Mouse (Mus musculus) heart, adult 11 months (tissue): ENCODE measurements around the gene Kdm4c.

Source experiments
- DNase-seq: peaks from one replicate; pipeline ENCODE4 v3.0.0; 2022

Kdm4c gene

GRCm38 (mm10) chr4:74242176-74242575 is at the start of gene Kdm4c:
TSS of gene Kdm4c (plus strand) at chr4:74242497.
- no peak for DNase-seq

DNA sequence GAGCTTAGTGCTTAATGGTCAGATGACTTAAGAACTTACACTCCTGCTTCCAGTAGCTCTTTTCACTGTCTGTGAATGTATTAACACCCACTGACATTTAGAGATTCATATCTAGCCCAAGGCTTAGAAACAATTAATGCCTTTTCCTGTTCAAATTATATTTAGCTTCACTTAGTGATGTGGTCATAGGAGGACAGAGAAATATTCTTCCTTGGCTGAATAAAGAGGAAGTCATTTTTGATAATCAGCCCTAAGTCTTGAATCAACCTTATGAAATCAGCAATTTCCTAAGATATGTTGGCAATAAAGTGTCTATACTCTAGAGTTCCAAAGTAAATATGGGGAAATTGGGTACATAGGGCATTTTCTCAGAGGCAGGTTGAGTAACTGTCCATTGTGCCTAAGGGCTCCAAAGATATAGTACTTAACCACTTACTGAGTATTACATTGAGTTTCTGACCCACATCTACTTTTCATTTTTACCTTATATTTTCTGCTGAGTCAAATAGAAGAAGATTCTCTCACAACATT is 41.0 kb upstream of the Kdm4c start:
- no peak for DNase-seq

DNA sequence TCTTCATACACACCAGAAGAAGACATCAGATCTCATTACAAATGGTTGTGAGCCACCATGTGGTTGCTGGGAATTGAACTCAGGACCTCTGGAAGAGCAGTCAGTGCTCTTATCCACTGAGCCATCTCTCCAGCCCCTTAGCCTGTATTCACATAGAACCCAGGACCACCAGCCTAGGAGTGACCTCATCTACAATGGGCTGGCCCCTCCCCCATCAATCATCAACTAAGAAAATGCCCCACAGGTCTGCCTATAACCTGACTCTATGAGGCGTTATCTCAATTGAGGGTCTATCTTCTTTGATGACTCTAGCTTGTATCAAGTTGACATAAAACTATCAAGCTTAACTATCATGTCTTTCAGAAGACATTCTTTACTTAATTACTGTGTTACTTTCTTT is 20.5 kb upstream of the Kdm4c start:
- DNase-seq, result peak; percentile 28

GRCm38 (mm10) chr4:74222360-74222759 is 19.9 kb upstream of the Kdm4c start:
- peak; percentile 25 for DNase-seq

DNA sequence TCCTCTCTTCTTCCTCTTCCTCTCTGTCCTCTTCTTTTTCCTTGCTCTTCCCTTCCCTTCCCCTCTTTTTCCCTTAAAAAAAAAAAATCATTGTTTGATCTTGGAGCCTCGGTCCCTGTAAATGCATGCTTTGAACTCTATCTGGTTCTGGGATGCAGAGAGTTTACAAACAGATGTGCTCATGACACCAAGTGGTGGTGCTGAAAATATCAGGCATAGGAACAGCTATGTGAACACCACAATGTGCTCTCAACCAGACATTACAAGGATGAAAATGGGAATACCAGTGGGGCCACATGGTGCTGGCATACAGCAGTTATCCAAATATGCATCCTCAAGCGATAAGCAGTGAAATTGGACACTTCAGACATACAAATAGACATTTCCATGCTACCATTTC is 18.1 kb upstream of the Kdm4c start:
- DNase-seq, result peak; percentile 22

DNA sequence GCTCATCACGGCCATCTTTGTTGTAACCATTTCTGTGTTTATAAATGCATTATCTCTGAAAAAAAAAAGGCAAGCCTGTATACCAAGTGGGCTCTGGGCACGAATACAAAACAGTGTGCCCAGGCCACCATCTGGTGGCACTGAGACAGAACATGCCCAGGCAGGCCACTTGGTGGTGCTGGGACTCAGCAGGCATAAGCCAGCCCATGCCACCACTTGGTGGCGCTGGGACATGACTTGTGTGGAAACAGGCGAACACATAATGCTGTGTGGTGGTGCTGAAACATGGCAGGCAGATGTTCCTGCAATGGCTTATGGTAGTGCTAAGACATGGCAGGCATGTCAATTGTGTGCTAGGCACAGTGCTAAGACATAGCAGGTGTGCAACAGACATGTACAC is 11.3 kb upstream of the Kdm4c start:
- DNase-seq, result no peak

DNA sequence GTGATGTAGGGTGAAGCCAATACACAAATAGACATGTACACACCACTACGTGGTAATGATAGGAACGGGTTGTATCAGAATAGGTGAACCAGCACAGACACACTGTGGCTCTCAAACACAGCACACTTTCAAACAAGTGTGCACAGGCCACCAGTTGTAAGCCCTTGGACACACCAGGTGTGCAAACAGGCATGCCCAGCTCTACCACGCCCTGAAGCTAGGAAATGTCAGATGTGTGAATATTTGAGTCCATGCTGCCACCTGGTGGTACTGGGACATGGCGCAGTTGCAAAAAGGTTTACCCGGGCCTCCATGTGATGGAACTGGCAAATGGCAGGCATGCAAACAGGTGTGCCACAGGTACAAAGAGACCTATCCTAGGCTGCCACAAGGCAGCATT is 10.9 kb upstream of the Kdm4c start:
- peak; percentile 91 for DNase-seq

- DNase-seq, result no peak
Measured at GRCm38 (mm10) chr4:74233534-74233933, 8.8 kb upstream of the Kdm4c start.

- peak; percentile 100 for DNase-seq
Measured at GRCm38 (mm10) chr4:74251348-74252244, 9.3 kb downstream of the Kdm4c start.

DNA sequence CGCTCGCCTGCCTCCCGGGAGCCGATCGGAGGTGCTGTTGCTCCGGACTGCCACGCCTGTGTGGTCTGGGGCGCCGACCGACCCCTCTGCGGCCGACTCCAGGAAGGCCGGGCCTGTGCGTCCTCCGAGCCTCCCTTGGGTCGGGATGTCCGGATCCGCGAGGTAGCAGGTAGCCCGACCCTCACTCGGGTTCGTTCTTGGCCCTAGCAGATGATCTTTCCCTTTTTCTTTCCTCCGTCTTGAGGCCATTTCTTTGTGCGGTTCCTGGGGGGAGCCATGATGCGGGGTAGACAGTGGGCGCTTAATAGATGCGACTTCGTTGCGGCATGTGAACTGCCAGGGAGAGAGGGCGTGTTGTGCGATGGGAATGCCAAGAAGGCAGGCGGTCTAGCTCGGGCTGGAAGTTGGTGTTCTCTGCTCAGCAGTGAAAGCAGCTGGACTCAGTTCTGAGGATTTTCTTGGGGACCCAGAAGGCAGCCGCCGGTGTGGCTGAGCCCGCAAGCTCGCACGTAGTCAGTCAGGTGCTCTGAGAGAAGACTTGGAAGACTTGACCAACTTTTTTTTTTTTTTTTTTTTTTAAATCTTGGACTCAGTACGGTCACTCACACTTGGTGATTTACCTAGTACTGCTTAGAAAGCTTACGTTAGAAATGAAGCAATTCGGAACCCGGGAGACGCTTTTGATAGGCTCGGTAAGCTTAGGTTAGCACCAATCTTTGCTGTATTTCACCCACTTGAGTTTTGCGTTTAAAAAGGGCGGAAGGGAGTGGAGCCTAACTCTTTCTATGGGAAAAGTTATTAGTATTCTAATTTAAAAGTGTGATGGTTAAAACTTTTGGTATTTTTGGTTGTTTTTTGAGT is 10.2 kb downstream of the Kdm4c start:
- no peak for DNase-seq

- no peak for DNase-seq
Measured at GRCm38 (mm10) chr4:74257882-74258281, 15.6 kb downstream of the Kdm4c start.

GRCm38 (mm10) chr4:74258538-74258937 is 16.2 kb downstream of the Kdm4c start:
- no peak for DNase-seq

- DNase-seq, result no peak
Measured at GRCm38 (mm10) chr4:74259331-74259730, 17.0 kb downstream of the Kdm4c start.

- no peak for DNase-seq
Measured at GRCm38 (mm10) chr4:74261879-74262278, 19.6 kb downstream of the Kdm4c start.

- no peak for DNase-seq
Measured at GRCm38 (mm10) chr4:74264428-74264955, 22.2 kb downstream of the Kdm4c start.

- peak; percentile 76 for DNase-seq
Measured at GRCm38 (mm10) chr4:74271180-74271579, 28.9 kb downstream of the Kdm4c start.

GRCm38 (mm10) chr4:74277486-74277885 is 35.2 kb downstream of the Kdm4c start:
- no peak for DNase-seq

DNA sequence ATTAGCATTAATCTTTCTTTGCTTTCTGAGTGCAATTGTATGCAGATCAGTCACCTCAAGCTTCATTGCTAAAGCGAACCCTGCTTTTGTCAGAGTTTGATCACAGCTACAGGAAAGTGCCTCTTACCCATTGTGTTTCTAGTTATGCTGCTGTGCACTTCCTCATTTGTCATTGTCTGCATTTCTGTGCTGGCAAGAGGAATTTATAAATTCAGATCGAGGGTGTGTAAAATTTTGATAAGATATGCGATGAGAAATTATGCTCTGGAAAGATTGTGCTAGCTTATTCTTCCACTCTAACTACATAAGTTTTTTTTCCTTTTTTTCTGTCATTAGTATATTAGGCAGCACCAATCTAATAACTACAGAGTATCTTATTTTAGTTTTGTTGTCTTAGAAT is 37.9 kb downstream of the Kdm4c start:
- no peak for DNase-seq

- DNase-seq, result no peak
Measured at GRCm38 (mm10) chr4:74287851-74288250, 45.6 kb downstream of the Kdm4c start.

- DNase-seq, result no peak
Measured at GRCm38 (mm10) chr4:74294726-74295125, 52.4 kb downstream of the Kdm4c start.

GRCm38 (mm10) chr4:74305315-74306105 is 63.2 kb downstream of the Kdm4c start:
- no peak for DNase-seq

- no peak for DNase-seq
Measured at GRCm38 (mm10) chr4:74311135-74311534, 68.8 kb downstream of the Kdm4c start.
